ENCODE assay signal across 8 mouse cellular contexts in genomic region chr17:56132661-56133060, GRCm38 (mm10). TPM values are rescaled to one million over a fixed set of nuclear protein-coding genes. Genes with fewer than 3 reads are reported as not detected.
DNase-seq lines count a peak whose midpoint lies in the region; ATAC-seq and TF ChIP-seq lines count a peak whose summit lies in the region.

No protein-coding gene starts in this region.

- H3K27ac ChIP-seq in bone marrow, adult 2 months (ENCODE audit: control insufficient read depth, insufficient read depth, low read depth, low read length, poor library complexity), result no peak overlapping the region

- ATAC-seq in erythroid progenitor cell, adult 5-6 weeks (replicated peaks; ENCODE audit: low FRiP score, poor library complexity, severe bottlenecking), result peak; percentile 53; the same call in 1 of the 2 replicates

- peak; percentile 83 for TF ChIP-seq CTCF in bone marrow, adult 2 months (IDR thresholded peaks at IDR 0.05; ENCODE audit: control insufficient read depth, insufficient read depth, low read length)

- TF ChIP-seq POLR2A in bone marrow, adult 2 months (IDR thresholded peaks at IDR 0.05; ENCODE audit: borderline replicate concordance, control insufficient read depth, low read depth, low read length), result no peak

- WGBS in bone marrow, adult 2 months, result 5% methylated on average over 14 of the region's 14 CpGs

- peak; percentile 53 for DNase-seq in urinary bladder, postnatal 25 days (ENCODE audit: low spot score)
- DNase-seq in urinary bladder, postnatal 10 days (ENCODE audit: low spot score), result no peak
- peak; percentile 79 for DNase-seq in kidney, adult 9 months
- peak; percentile 63 for DNase-seq in lung, postnatal 25 days (ENCODE audit: low spot score)
- DNase-seq in spleen, adult 18-20 months, result peak; percentile 52 to 76
- DNase-seq in urinary bladder, adult 18-20 months (ENCODE audit: low spot score in 2 of 2), result no peak

- peaks cover 2% of the 10 kb centered on the region for H3K4me1 ChIP-seq in bone marrow, adult 2 months (ENCODE audit: control insufficient read depth, insufficient read depth, low read length)

- H3K4me3 ChIP-seq in bone marrow, adult 2 months (replicated peaks; ENCODE audit: control insufficient read depth, low read depth, low read length), result no peak overlapping the region

RNA-seq across cellular contexts. Expression of gene Sema6b, which starts 7.5 kb away (rescaled TPM):
- 3.2 and 3.9 TPM in 2 replicates for polyA plus RNA-seq in bone marrow, adult 2 months (2011; ENCODE audit: insufficient read depth, insufficient read length, low replicate concordance, missing spikeins)
- 1.4 TPM in 1 of 2 replicates, not detected in the other for total RNA-seq in erythroid progenitor cell, adult 5-6 weeks (2015; ENCODE audit: low replicate concordance)
- 0.83 TPM in 1 of 2 replicates, not detected in the other for total RNA-seq in erythroid progenitor cell, adult 5-6 weeks (2017; ENCODE audit: low replicate concordance)

RNA-seq across cellular contexts. Expression of gene Lrg1, which starts 10.9 kb away (rescaled TPM):
- 22.7 and 50.0 TPM in 2 replicates for polyA plus RNA-seq in bone marrow, adult 2 months (2011; ENCODE audit: insufficient read depth, insufficient read length, low replicate concordance, missing spikeins)
- 1.7 and 8.6 TPM in 2 replicates for total RNA-seq in erythroid progenitor cell, adult 5-6 weeks (2015; ENCODE audit: low replicate concordance)
- total RNA-seq in erythroid progenitor cell, adult 5-6 weeks (2017; ENCODE audit: low replicate concordance), result 3.9 and 6.9 TPM in 2 replicates

RNA-seq across cellular contexts. Expression of gene Plin5, which starts 15.3 kb away (rescaled TPM):
- polyA plus RNA-seq in bone marrow, adult 2 months (2011; ENCODE audit: insufficient read depth, insufficient read length, low replicate concordance, missing spikeins), result not detected in 2 replicates
- not detected in 2 replicates for total RNA-seq in erythroid progenitor cell, adult 5-6 weeks (2015; ENCODE audit: low replicate concordance)
- not detected in 2 replicates for total RNA-seq in erythroid progenitor cell, adult 5-6 weeks (2017; ENCODE audit: low replicate concordance)

RNA-seq across cellular contexts. Expression of gene Plin4, which starts 23.1 kb away (rescaled TPM):
- 0.52 and 3.4 TPM in 2 replicates for polyA plus RNA-seq in bone marrow, adult 2 months (2011; ENCODE audit: insufficient read depth, insufficient read length, low replicate concordance, missing spikeins)
- not detected in 2 replicates for total RNA-seq in erythroid progenitor cell, adult 5-6 weeks (2015; ENCODE audit: low replicate concordance)
- total RNA-seq in erythroid progenitor cell, adult 5-6 weeks (2017; ENCODE audit: low replicate concordance), result not detected in 2 replicates

RNA-seq across cellular contexts. Expression of gene Tnfaip8l1, which starts 29.6 kb away (rescaled TPM):
- 0.63 and 1.7 TPM in 2 replicates for polyA plus RNA-seq in bone marrow, adult 2 months (2011; ENCODE audit: insufficient read depth, insufficient read length, low replicate concordance, missing spikeins)
- 1.3 and 1.4 TPM in 2 replicates for total RNA-seq in erythroid progenitor cell, adult 5-6 weeks (2015; ENCODE audit: low replicate concordance)
- total RNA-seq in erythroid progenitor cell, adult 5-6 weeks (2017; ENCODE audit: low replicate concordance), result 0.26 and 1.6 TPM in 2 replicates

Comparison
In these comparisons a context has a peak if more than half of its experiments do, and no peak if none do; other contexts are left out.
1. DNase-seq: peak in urinary bladder, postnatal 25 days (single experiment), kidney, adult 9 months (single experiment), lung, postnatal 25 days (single experiment) and spleen, adult 18-20 months (2 of 2); none in urinary bladder, postnatal 10 days (single experiment) and urinary bladder, adult 18-20 months (0 of 2).